Mouse (Mus musculus) heart, embryonic 13.5 days (tissue): ENCODE results near the gene Flnc. TPM values are rescaled to one million over a fixed set of nuclear protein-coding genes. Genes with fewer than 3 reads are reported as not detected.
A peak's percentile ranks its signal among the peaks of the same experiment; 100 is the strongest.

Experiments
- ATAC-seq: fragments of 200-750 bp; cut with Nextera tagmentation; 2 replicates; pipeline ENCODE4 v1.8.0; 2017; ENCODE audit warnings: moderate TSS enrichment; ENCODE audit not compliant: insufficient number of reproducible peaks, low FRiP score, low TSS enrichment; ENCODE audit errors: extremely low read depth
- H3K27ac ChIP-seq: fragments of 300-500 bp; sonication (generic); replicated peaks from 2 replicates; pipeline ENCODE4 v1.5.1; 2015; ENCODE audit warnings: moderate library complexity, mild to moderate bottlenecking, inconsistent platforms
- H3K27me3 ChIP-seq: fragments of 300-500 bp; sonication (generic); replicated peaks from 2 replicates; pipeline ENCODE4 v1.6.1; 2015; ENCODE audit warnings: mild to moderate bottlenecking, inconsistent platforms
- H3K36me3 ChIP-seq: fragments of 300-500 bp; sonication (generic); 2 replicates; pipeline ENCODE4 v1.6.1; 2015; ENCODE audit warnings: mild to moderate bottlenecking, inconsistent platforms
- H3K4me1 ChIP-seq: fragments of 300-500 bp; sonication (generic); 2 replicates; pipeline ENCODE4 v1.6.1; 2015; ENCODE audit warnings: inconsistent platforms
- H3K4me2 ChIP-seq: fragments of 300-500 bp; sonication (generic); 2 replicates; pipeline ENCODE4 v1.6.1; 2015; ENCODE audit warnings: inconsistent platforms, mild to moderate bottlenecking, moderate library complexity
- H3K4me3 ChIP-seq: fragments of 300-500 bp; sonication (generic); 2 replicates; pipeline ENCODE4 v1.5.1; 2015; ENCODE audit warnings: moderate library complexity, mild to moderate bottlenecking, inconsistent platforms
- H3K9ac ChIP-seq: fragments of 300-500 bp; sonication (generic); 2 replicates; pipeline ENCODE4 v1.6.1; 2015; ENCODE audit warnings: inconsistent platforms, mild to moderate bottlenecking, moderate library complexity
- H3K9me3 ChIP-seq: fragments of 300-500 bp; sonication (generic); 2 replicates; pipeline ENCODE4 v1.6.1; 2016; ENCODE audit warnings: inconsistent platforms
- WGBS: fragments of 180-500 bp; shearing (Covaris S2); methylation state at CpG from one replicate; pipeline ENCODE4 v1.1.7; 2015; ENCODE audit warnings: mixed read lengths; 5-methylcytosine and 5-hydroxymethylcytosine counted together
- polyA plus RNA-seq: library from polyadenylated mRNA; unstranded; fragments of >200 nt; fragmentation: Nextera tagmentation; extraction: Ambion mirVana; gene quantifications from 2 replicates; pipeline ENCODE4 v1.2.1, GENCODE M21; 2015

The Flnc gene
- polyA plus RNA-seq, 1 experiment from 2014 or later: 42.5 TPM

GRCm38 (mm10) chr6:29494101-29494500 is 61.0 kb downstream of the Flnc start:
- H3K4me2 ChIP-seq: no peak overlapping the region
- WGBS: 65% methylated on average over 4 of the region's 4 CpGs
- H3K4me3 ChIP-seq: no peak overlapping the region
- peaks cover 7% of the 10 kb centered on the region; the same call in 1 of the 2 replicates for H3K4me1 ChIP-seq
- peaks cover 5% of the 10 kb centered on the region for H3K36me3 ChIP-seq
- H3K27me3 ChIP-seq: peaks cover 41% of the 10 kb centered on the region
- ATAC-seq: no peak
- H3K9ac ChIP-seq: no peak overlapping the region
- H3K27ac ChIP-seq: no peak overlapping the region
- no peaks in the 10 kb centered on the region for H3K9me3 ChIP-seq

GRCm38 (mm10) chr6:29496270-29496669 is 63.2 kb downstream of the Flnc start:
- ATAC-seq: no peak
- H3K4me1 ChIP-seq: peaks cover 7% of the 10 kb centered on the region; the same call in 1 of the 2 replicates
- H3K36me3 ChIP-seq: peaks cover 5% of the 10 kb centered on the region
- WGBS: 26% methylated on average over 25 of the region's 25 CpGs
- peak overlapping the region; percentile 36 for H3K4me2 ChIP-seq
- H3K27me3 ChIP-seq: peaks cover 41% of the 10 kb centered on the region
- H3K9me3 ChIP-seq: no peaks in the 10 kb centered on the region
- 0 out of 2 replicates have a peak overlapping the region, but pooled peaks have one; percentile 10 for H3K9ac ChIP-seq
- no peak overlapping the region for H3K27ac ChIP-seq
- no peak overlapping the region for H3K4me3 ChIP-seq

DNA sequence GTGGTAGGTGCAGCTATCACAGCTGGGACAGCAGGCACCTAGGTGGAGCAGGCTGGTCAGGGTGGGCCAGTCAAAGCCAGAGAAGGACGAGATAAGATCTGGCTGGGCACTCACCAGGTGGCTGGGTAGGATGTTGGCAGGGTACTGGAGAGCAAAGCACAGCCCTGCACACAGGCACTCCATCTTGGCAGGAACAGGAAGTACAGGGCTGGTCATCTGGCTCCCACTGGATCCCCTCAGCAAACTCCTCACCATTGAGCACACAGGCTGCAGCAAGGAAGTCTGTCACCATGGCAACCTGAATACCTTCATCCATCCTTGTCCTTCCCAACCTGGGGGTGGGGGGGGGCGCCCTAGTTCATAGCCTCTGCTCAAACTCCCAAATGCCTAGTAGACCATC is 64.7 kb downstream of the Flnc start:
- no peak overlapping the region for H3K4me3 ChIP-seq

DNA sequence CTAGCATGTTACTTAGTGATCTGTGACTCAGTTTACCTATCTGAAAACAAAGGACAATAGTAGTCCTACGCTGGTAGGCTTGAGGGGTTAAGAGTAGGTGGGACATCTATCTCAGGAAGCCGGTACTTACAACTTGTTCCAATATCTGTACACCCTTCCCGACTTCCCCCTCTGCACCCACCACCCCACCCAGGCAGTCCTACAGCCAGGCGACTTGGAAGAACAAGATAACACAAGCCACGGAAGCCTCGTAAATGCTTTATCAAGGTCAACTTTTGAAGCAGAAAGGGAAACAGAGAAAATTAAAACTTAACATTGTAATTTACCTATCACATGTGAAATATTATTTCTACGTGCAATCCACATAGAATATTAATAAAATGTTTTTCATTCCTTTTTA is 67.1 kb downstream of the Flnc start:
- Histone ChIP-seq H3K9ac (no peak overlapping the region), H3K36me3 (peaks cover 8% of the 10 kb centered on the region), H3K4me2 (no peak overlapping the region), H3K4me1 (peaks cover 7% of the 10 kb centered on the region; the same call in 1 of the 2 replicates), H3K9me3 (no peaks in the 10 kb centered on the region), H3K27ac (no peak overlapping the region), H3K4me3 (no peak overlapping the region), H3K27me3 (peaks cover 36% of the 10 kb centered on the region)
- no peak for ATAC-seq
- 70% methylated on average over 7 of the region's 7 CpGs for WGBS

More for the DNA sequence above, 64.7 kb downstream of the Flnc start:
- Histone ChIP-seq H3K27ac (no peak overlapping the region), H3K9me3 (no peaks in the 10 kb centered on the region), H3K4me2 (no peak overlapping the region), H3K4me1 (peaks cover 7% of the 10 kb centered on the region; the same call in 1 of the 2 replicates), H3K27me3 (peaks cover 37% of the 10 kb centered on the region), H3K36me3 (peaks cover 5% of the 10 kb centered on the region), H3K9ac (no peak overlapping the region)
- ATAC-seq: no peak
- WGBS: 47% methylated on average over 2 of the region's 2 CpGs

DNA sequence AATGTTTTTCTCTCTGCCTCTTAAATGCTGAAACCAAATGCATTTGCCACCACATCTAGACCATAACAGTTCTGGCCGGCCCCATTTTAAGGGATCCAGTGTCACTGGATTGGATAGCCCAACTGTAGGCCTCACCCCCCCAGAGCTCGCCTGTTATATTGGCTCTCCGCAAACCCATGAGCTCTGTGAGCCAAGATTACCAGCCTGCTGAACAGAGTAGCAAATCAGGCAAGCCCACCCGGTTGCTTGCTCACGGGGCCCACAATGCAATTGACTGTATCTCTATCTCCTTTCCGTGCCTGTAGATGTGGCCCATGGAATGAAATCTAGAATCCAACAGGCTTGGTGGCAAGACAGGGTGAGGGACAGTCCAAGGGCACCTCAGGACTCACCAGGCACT is 67.8 kb downstream of the Flnc start:
- no peak for ATAC-seq
- 83% methylated on average over 6 of the region's 6 CpGs for WGBS

DNA sequence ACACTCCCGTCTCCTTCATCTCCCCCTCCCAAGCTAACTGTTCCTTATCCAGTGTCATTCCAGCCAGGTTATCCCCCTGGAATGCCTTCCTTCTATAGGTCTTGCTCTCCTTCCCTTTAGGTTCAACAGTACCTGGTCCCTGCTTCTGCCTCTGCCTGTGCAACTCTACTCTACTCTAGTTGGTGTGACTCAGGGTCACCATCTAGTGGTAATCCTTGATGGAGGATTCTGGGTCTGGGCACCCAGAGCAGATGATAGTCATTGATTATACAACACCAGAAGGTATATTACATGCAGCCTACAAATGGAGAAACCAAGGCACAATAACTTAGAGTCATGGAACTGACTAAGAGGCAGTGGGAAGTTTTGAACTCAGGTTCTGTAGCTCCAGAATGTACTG is 68.5 kb downstream of the Flnc start:
- 77% methylated on average over 1 of the region's 1 CpGs for WGBS
- ATAC-seq: no peak
- no peak overlapping the region for H3K4me2 ChIP-seq
- no peak overlapping the region for H3K27ac ChIP-seq
- no peak overlapping the region for H3K9ac ChIP-seq
- peaks cover 7% of the 10 kb centered on the region for H3K4me1 ChIP-seq
- H3K9me3 ChIP-seq: no peaks in the 10 kb centered on the region
- H3K4me3 ChIP-seq: no peak overlapping the region
- peaks cover 8% of the 10 kb centered on the region; the same call in 1 of the 2 replicates for H3K36me3 ChIP-seq
- H3K27me3 ChIP-seq: peaks cover 29% of the 10 kb centered on the region

More for the DNA sequence above, 67.8 kb downstream of the Flnc start:
- H3K27me3 ChIP-seq: peaks cover 30% of the 10 kb centered on the region
- no peak overlapping the region for H3K4me2 ChIP-seq
- H3K9me3 ChIP-seq: no peaks in the 10 kb centered on the region
- H3K9ac ChIP-seq: no peak overlapping the region
- H3K4me3 ChIP-seq: no peak overlapping the region
- H3K36me3 ChIP-seq: peaks cover 9% of the 10 kb centered on the region
- no peak overlapping the region for H3K27ac ChIP-seq
- H3K4me1 ChIP-seq: peaks cover 5% of the 10 kb centered on the region

- peaks cover 24% of the 10 kb centered on the region for H3K4me1 ChIP-seq
- no peak overlapping the region for H3K9ac ChIP-seq
- H3K27ac ChIP-seq: no peak overlapping the region
- no peak overlapping the region for H3K4me3 ChIP-seq
- no peak overlapping the region for H3K4me2 ChIP-seq
- peaks cover 11% of the 10 kb centered on the region for H3K27me3 ChIP-seq
- 0 out of 2 replicates have a peak, but pooled peaks cover 4% of the 10 kb centered on the region for H3K36me3 ChIP-seq
- 81% methylated on average over 5 of the region's 5 CpGs for WGBS
- ATAC-seq: no peak
- no peaks in the 10 kb centered on the region for H3K9me3 ChIP-seq
Measured at GRCm38 (mm10) chr6:29505493-29505892, 72.4 kb downstream of the Flnc start.

DNA sequence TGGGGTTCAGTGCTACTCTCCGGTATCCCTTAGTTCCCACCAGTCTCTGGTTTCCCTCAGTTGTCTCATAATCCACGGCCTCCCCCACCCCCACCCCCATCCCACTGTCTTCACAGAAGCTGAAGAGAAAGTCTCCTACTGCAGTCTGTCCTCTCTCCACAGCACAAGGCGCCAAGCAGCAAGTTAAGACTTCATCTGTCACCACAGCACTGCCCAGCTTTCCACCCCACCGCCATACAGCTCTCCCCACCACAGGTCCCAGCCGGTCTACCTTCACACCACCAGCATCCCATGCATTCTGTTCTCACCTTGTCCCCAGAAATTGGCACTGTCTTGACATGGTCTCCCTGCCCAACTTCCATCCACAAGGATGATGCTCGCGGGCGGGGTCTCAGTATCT is 73.8 kb downstream of the Flnc start:
- no peak for ATAC-seq
- Histone ChIP-seq H3K4me1 (peaks cover 24% of the 10 kb centered on the region), H3K27me3 (peaks cover 11% of the 10 kb centered on the region), H3K36me3 (0 out of 2 replicates have a peak, but pooled peaks cover 4% of the 10 kb centered on the region), H3K4me3 (peak overlapping the region; percentile 71), H3K27ac (no peak overlapping the region), H3K9me3 (no peaks in the 10 kb centered on the region), H3K4me2 (peak overlapping the region; percentile 86), H3K9ac (peak overlapping the region; percentile 79)
- 24% methylated on average over 8 of the region's 8 CpGs for WGBS

- peak within 1 kb of the TSS; percentile 79 for H3K9ac ChIP-seq
- peak within 1 kb of the TSS; percentile 86 for H3K4me2 ChIP-seq
- peaks cover 11% of the 10 kb centered on the region for H3K27me3 ChIP-seq
- no peaks in the 10 kb centered on the region for H3K9me3 ChIP-seq
- 0 out of 2 replicates have a peak, but pooled peaks cover 4% of the 10 kb centered on the region for H3K36me3 ChIP-seq
- H3K4me3 ChIP-seq: peak within 1 kb of the TSS; percentile 71
- ATAC-seq: peak; percentile 19; the same call in 1 of the 2 replicates
- H3K27ac ChIP-seq: no peak within 1 kb of the TSS
- WGBS: under 1% methylated on average over 47 of the region's 47 CpGs
- H3K4me1 ChIP-seq: peaks cover 24% of the 10 kb centered on the region
Measured at GRCm38 (mm10) chr6:29507447-29508309, 74.6 kb downstream of the Flnc start, which contains the start of gene Kcp. Gene Kcp (minus strand): TSS chr6:29507952.

DNA sequence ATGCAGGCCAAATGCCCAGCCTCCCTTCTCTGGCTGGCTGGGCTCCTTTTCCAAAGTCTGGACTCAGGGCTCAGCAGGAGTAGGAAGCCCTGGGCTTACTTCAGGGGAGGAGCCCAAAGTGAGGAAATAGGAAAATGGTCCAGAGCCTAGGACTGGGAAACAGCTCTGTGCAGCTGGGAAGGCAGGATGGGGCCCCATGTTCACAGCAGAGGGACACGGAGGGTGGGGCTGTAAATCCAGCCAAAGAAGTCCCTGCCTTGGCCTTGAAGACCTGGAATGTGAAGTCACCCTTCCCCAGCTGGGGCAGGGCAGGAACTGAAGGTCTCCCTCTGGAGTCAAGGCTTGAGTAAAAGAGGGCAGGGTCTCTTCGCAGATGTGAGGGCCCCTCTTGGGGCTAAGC is 76.0 kb downstream of the Flnc start:
- Histone ChIP-seq H3K9ac (no peak overlapping the region), H3K27ac (peak overlapping the region; percentile 53; the same call in 1 of the 2 replicates), H3K4me1 (peaks cover 35% of the 10 kb centered on the region), H3K4me2 (no peak overlapping the region), H3K4me3 (no peak overlapping the region), H3K9me3 (no peaks in the 10 kb centered on the region), H3K36me3 (0 out of 2 replicates have a peak, but pooled peaks cover 4% of the 10 kb centered on the region), H3K27me3 (peaks cover 11% of the 10 kb centered on the region)
- WGBS: 44% methylated on average over 2 of the region's 2 CpGs
- no peak for ATAC-seq
